8 mouse cellular contexts compared by ENCODE assay signal in genomic region chr8:84844397-84845070, GRCm38 (mm10). TPM values are rescaled to one million over a fixed set of nuclear protein-coding genes. Genes with fewer than 3 reads are reported as not detected.
A peak's percentile ranks its signal among the peaks of the same experiment; 100 is the strongest.
DNase-seq lines count a peak whose midpoint lies in the region; ATAC-seq and TF ChIP-seq lines count a peak whose summit lies in the region.

No protein-coding gene starts in this region.

- H3K27me3 ChIP-seq in kidney, embryonic 15.5 days = no peaks in the 10 kb centered on the region
- H3K27me3 ChIP-seq in hindbrain, postnatal 0 days (ENCODE audit: insufficient read depth, low read length) = no peaks in the 10 kb centered on the region
- H3K27me3 ChIP-seq in midbrain, embryonic 16.5 days (ENCODE audit: control insufficient read depth, insufficient read depth, low read depth, low read length) = no peaks in the 10 kb centered on the region

- H3K36me3 ChIP-seq in kidney, embryonic 15.5 days = peaks cover 45% of the 10 kb centered on the region
- H3K36me3 ChIP-seq in hindbrain, postnatal 0 days (ENCODE audit: insufficient read depth, low read length) = peaks cover 41% of the 10 kb centered on the region
- H3K36me3 ChIP-seq in midbrain, embryonic 16.5 days (ENCODE audit: control insufficient read depth, insufficient read depth, low read length) = peaks cover 25% of the 10 kb centered on the region

- no peak for TF ChIP-seq POLR2A in bone marrow macrophage, adult 2 months (IDR thresholded peaks at IDR 0.05; ENCODE audit: borderline replicate concordance, low read depth, low read length)

- 75% methylated on average over 9 of the region's 9 CpGs for WGBS in kidney, embryonic 15.5 days
- 89% methylated on average over 9 of the region's 9 CpGs for WGBS in hindbrain, postnatal 0 days
- WGBS in midbrain, embryonic 16.5 days = 93% methylated on average over 9 of the region's 9 CpGs

- DNase-seq in kidney, adult 8-10 months = no peak
- DNase-seq in hindbrain, postnatal 0 days (ENCODE audit: low spot score) = no peak
- no peak for DNase-seq in c-Kit-positive CD71-positive TER-119-positive erythroid progenitor cells, embryonic 14.5 days (ENCODE audit: low spot score)
- no peak for DNase-seq in thymus, postnatal 10 days (ENCODE audit: low spot score in 2 of 2)
- no peak for DNase-seq in adrenal gland, postnatal 10 days

- H3K9ac ChIP-seq in kidney, embryonic 15.5 days = peak overlapping the region; percentile 94
- H3K9ac ChIP-seq in hindbrain, postnatal 0 days (replicated peaks; ENCODE audit: low read length) = peak overlapping the region; percentile 92; the same call in 1 of the 2 replicates
- peak overlapping the region; percentile 93; the same call in 1 of the 2 replicates for H3K9ac ChIP-seq in midbrain, embryonic 16.5 days (ENCODE audit: low read depth, low read length)

- H3K27ac ChIP-seq in kidney, embryonic 15.5 days = no peak overlapping the region
- H3K27ac ChIP-seq in bone marrow macrophage, adult 2 months (ENCODE audit: insufficient read depth, low read depth, low read length) = peak overlapping the region; percentile 14; the same call in 1 of the 2 replicates
- H3K27ac ChIP-seq in hindbrain, postnatal 0 days = no peak overlapping the region
- H3K27ac ChIP-seq in midbrain, embryonic 16.5 days (ENCODE audit: low read length) = no peak overlapping the region

- no peak for ATAC-seq in kidney, embryonic 15.5 days (replicated peaks; ENCODE audit: low FRiP score)
- no peak for ATAC-seq in hindbrain, postnatal 0 days
- no peak for ATAC-seq in midbrain, embryonic 16.5 days

- peak overlapping the region; percentile 74 for H3K4me2 ChIP-seq in kidney, embryonic 15.5 days
- peak overlapping the region; percentile 89 for H3K4me2 ChIP-seq in hindbrain, postnatal 0 days (ENCODE audit: low read depth, low read length)
- peak overlapping the region; percentile 86 for H3K4me2 ChIP-seq in midbrain, embryonic 16.5 days (ENCODE audit: low read length)

- TF ChIP-seq CTCF in bone marrow macrophage, adult 2 months (IDR thresholded peaks at IDR 0.05; ENCODE audit: low read depth, low read length) = no peak
- no peak for TF ChIP-seq CTCF in hindbrain, postnatal 0 days (IDR thresholded peaks at IDR 0.05; ENCODE audit: low read depth)

- peak overlapping the region; percentile 92 for H3K4me3 ChIP-seq in kidney, embryonic 15.5 days (replicated peaks)
- H3K4me3 ChIP-seq in bone marrow macrophage, adult 2 months (ENCODE audit: insufficient read depth, low read length) = peak overlapping the region; percentile 98
- H3K4me3 ChIP-seq in hindbrain, postnatal 0 days (ENCODE audit: low read length) = peak overlapping the region; percentile 94
- peak overlapping the region; percentile 86; the same call in 1 of the 2 replicates for H3K4me3 ChIP-seq in midbrain, embryonic 16.5 days (ENCODE audit: low read depth, low read length)

- H3K4me1 ChIP-seq in kidney, embryonic 15.5 days = peaks cover 45% of the 10 kb centered on the region
- H3K4me1 ChIP-seq in bone marrow macrophage, adult 2 months (ENCODE audit: control insufficient read depth, insufficient read depth, low read length) = peaks cover 27% of the 10 kb centered on the region
- H3K4me1 ChIP-seq in hindbrain, postnatal 0 days (ENCODE audit: insufficient read depth, low read length) = peaks cover 10% of the 10 kb centered on the region
- peaks cover 29% of the 10 kb centered on the region for H3K4me1 ChIP-seq in midbrain, embryonic 16.5 days (ENCODE audit: control insufficient read depth, insufficient read depth, low read length)

- H3K9me3 ChIP-seq in kidney, embryonic 15.5 days (replicated peaks) = no peaks in the 10 kb centered on the region
- no peaks in the 10 kb centered on the region for H3K9me3 ChIP-seq in hindbrain, postnatal 0 days (ENCODE audit: low read length)
- H3K9me3 ChIP-seq in midbrain, embryonic 16.5 days (replicated peaks; ENCODE audit: control insufficient read depth, low read length, poor library complexity, severe bottlenecking) = no peaks in the 10 kb centered on the region

RNA-seq across cellular contexts. Expression of gene Calr, which starts 2.2 kb away (rescaled TPM):
- 1,039 and 1,041 TPM in 2 replicates for polyA plus RNA-seq in kidney, embryonic 15.5 days (2015; fragmentation: Nextera tagmentation; extraction: Ambion mirVana)
- 674 and 696 TPM in 2 replicates for polyA plus RNA-seq in bone marrow macrophage, adult 2 months (2012; ENCODE audit: insufficient read depth, insufficient read length, missing spikeins)
- total RNA-seq in hindbrain, postnatal 0 days (2014; rRNA removed) = 350 and 359 TPM in 2 replicates
- 418 and 457 TPM in 2 replicates for polyA plus RNA-seq in hindbrain, postnatal 0 days (2015; fragmentation: Nextera tagmentation; extraction: Ambion mirVana)
- polyA plus RNA-seq in midbrain, embryonic 16.5 days (2015; fragmentation: Nextera tagmentation; extraction: Ambion mirVana) = 662 and 691 TPM in 2 replicates
- total RNA-seq in adrenal gland, postnatal 10 days (2021) = 100 to 1,000 TPM; 404 to 492 TPM

RNA-seq across cellular contexts. Expression of gene Rad23a, which starts 4.1 kb away (rescaled TPM):
- 112 and 122 TPM in 2 replicates for polyA plus RNA-seq in kidney, embryonic 15.5 days (2015; fragmentation: Nextera tagmentation; extraction: Ambion mirVana)
- polyA plus RNA-seq in bone marrow macrophage, adult 2 months (2012; ENCODE audit: insufficient read depth, insufficient read length, missing spikeins) = 49.1 and 54.0 TPM in 2 replicates
- 62.5 and 68.1 TPM in 2 replicates for total RNA-seq in hindbrain, postnatal 0 days (2014; rRNA removed)
- polyA plus RNA-seq in hindbrain, postnatal 0 days (2015; fragmentation: Nextera tagmentation; extraction: Ambion mirVana) = 90.6 and 98.0 TPM in 2 replicates
- polyA plus RNA-seq in midbrain, embryonic 16.5 days (2015; fragmentation: Nextera tagmentation; extraction: Ambion mirVana) = 80.7 and 85.6 TPM in 2 replicates
- total RNA-seq in adrenal gland, postnatal 10 days (2021) = 100 to 1,000 TPM in 1 of 2 experiments, 10 to 100 TPM in 1; 89.4 to 108 TPM

RNA-seq across cellular contexts. Expression of gene Farsa, which starts 12.3 kb away (rescaled TPM):
- polyA plus RNA-seq in kidney, embryonic 15.5 days (2015; fragmentation: Nextera tagmentation; extraction: Ambion mirVana) = 102 and 103 TPM in 2 replicates
- polyA plus RNA-seq in bone marrow macrophage, adult 2 months (2012; ENCODE audit: insufficient read depth, insufficient read length, missing spikeins) = 23.1 and 30.5 TPM in 2 replicates
- 77.5 and 86.1 TPM in 2 replicates for total RNA-seq in hindbrain, postnatal 0 days (2014; rRNA removed)
- 87.4 and 89.8 TPM in 2 replicates for polyA plus RNA-seq in hindbrain, postnatal 0 days (2015; fragmentation: Nextera tagmentation; extraction: Ambion mirVana)
- 108 and 113 TPM in 2 replicates for polyA plus RNA-seq in midbrain, embryonic 16.5 days (2015; fragmentation: Nextera tagmentation; extraction: Ambion mirVana)
- 10 to 100 TPM; 52.0 to 52.4 TPM for total RNA-seq in adrenal gland, postnatal 10 days (2021)

RNA-seq across cellular contexts. Expression of gene Gadd45gip1, which starts 13.2 kb away (rescaled TPM):
- 52.6 and 53.0 TPM in 2 replicates for polyA plus RNA-seq in kidney, embryonic 15.5 days (2015; fragmentation: Nextera tagmentation; extraction: Ambion mirVana)
- polyA plus RNA-seq in bone marrow macrophage, adult 2 months (2012; ENCODE audit: insufficient read depth, insufficient read length, missing spikeins) = 12.7 and 13.9 TPM in 2 replicates
- total RNA-seq in hindbrain, postnatal 0 days (2014; rRNA removed) = 33.0 and 34.1 TPM in 2 replicates
- polyA plus RNA-seq in hindbrain, postnatal 0 days (2015; fragmentation: Nextera tagmentation; extraction: Ambion mirVana) = 43.4 and 45.3 TPM in 2 replicates
- polyA plus RNA-seq in midbrain, embryonic 16.5 days (2015; fragmentation: Nextera tagmentation; extraction: Ambion mirVana) = 35.0 and 37.4 TPM in 2 replicates
- 10 to 100 TPM; 39.2 to 40.0 TPM for total RNA-seq in adrenal gland, postnatal 10 days (2021)

RNA-seq across cellular contexts. Expression of gene Dand5, which starts 21.9 kb away (rescaled TPM):
- 6.3 and 7.0 TPM in 2 replicates for polyA plus RNA-seq in kidney, embryonic 15.5 days (2015; fragmentation: Nextera tagmentation; extraction: Ambion mirVana)
- polyA plus RNA-seq in bone marrow macrophage, adult 2 months (2012; ENCODE audit: insufficient read depth, insufficient read length, missing spikeins) = 3.3 and 5.4 TPM in 2 replicates
- total RNA-seq in hindbrain, postnatal 0 days (2014; rRNA removed) = 6.6 and 7.2 TPM in 2 replicates
- 12.3 and 12.5 TPM in 2 replicates for polyA plus RNA-seq in hindbrain, postnatal 0 days (2015; fragmentation: Nextera tagmentation; extraction: Ambion mirVana)
- polyA plus RNA-seq in midbrain, embryonic 16.5 days (2015; fragmentation: Nextera tagmentation; extraction: Ambion mirVana) = 11.7 and 12.4 TPM in 2 replicates
- 1 to 10 TPM; 5.0 to 6.9 TPM for total RNA-seq in adrenal gland, postnatal 10 days (2021)
